Mouse (Mus musculus) kidney, postnatal 36 days (tissue): ENCODE measurements at regions not wholly inside any gene's neighbourhood (a gene's known extent, or its start where the extent isn't known, plus 50 kb on each side); places are given as distances from the start of the nearest gene placed in this dataset.
"Not testable (repeated sequence)": the region's sequence is repeated elsewhere in the genome, so short reads cannot be mapped to it uniquely, and the experiment has no call there.

Experiments
- DNase-seq, 2 experiments: peaks; one replicate each; pipeline ENCODE4 v3.0.0; 2021 to 2022; ENCODE audit warnings: mixed read lengths in 2 of 2

DNA sequence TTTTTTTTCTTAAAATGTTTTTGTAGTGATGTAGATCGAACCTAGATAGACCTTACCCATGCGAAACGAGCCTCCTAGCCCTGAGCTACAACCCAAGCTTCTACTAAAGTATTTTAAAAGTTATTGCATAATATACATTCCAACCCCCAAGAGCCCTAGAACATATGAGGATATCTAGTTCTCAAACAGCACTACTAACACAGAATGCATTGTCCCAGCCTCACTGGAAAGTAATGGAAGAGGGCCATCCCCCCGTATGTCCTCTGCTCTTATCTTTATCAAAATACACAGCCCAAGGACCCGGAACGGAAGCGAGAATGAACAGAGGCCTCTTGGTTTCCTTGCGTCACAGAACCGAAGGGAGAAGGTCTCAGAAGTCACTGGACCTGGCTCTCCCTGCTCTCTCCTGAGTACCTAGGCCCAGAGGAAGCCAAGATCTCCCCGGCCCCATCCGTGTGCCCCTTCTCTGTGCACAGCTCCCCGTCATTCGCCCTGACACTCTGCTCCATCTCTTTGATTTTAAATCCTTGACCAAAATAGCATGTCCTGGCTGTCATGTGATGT, 165.0 kb upstream of the Pkdcc start:
- no peak for DNase-seq

DNA sequence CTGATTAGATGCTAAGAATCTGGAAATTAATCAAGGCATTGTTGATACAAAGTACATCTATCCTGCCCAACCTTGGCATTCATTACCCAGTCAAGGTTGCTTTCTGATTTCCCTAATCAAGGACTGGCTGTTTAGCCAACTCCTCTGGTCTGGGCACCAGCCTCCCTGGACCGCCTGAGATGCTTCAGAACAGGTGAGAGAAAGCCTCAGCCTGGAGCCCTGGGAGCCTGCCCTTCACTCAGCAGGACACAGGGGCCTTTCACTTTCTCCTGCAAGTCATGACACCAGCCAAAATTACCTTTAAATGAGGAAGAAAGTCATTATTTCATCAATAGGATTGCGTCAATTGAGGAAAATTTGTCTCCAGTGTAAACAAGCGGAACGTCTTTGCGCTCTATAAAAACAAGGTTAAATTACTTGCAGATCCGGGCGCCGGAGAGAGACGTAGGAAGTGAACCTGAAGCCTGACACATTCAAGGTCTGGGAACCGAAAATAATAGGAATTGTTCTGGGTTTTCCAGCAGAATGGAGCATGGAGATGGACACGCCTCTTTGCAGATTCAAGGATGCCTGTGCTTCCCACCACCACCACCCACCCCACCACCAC, 164.4 kb upstream of the Pkdcc start:
- no peak for DNase-seq

DNA sequence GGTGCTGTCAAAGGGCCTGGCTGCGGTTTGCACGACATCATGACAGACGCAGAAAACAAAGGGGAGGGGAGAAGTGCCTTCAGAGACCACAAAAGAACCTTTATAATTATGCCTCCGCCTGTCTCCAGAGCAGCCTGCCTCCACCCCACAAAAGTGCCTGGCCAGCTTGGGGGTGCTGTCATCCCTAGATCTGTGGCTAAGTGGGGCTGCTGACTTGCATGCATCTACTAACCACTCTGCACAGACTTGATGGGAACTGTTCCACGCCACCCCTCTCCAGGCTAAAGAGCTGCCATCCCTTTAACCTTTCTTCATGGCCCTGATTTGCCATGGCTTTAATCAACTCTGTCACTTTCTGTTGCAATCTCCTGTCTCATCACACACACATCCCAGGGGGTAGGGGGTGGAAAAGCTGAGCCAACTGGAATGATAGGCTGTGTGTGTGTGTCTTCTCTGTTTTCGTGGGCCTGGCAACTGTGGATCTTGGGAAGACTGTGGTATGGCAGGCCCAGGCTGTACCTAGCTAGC, 162.4 kb upstream of the Pkdcc start:
- DNase-seq = no peak

DNA sequence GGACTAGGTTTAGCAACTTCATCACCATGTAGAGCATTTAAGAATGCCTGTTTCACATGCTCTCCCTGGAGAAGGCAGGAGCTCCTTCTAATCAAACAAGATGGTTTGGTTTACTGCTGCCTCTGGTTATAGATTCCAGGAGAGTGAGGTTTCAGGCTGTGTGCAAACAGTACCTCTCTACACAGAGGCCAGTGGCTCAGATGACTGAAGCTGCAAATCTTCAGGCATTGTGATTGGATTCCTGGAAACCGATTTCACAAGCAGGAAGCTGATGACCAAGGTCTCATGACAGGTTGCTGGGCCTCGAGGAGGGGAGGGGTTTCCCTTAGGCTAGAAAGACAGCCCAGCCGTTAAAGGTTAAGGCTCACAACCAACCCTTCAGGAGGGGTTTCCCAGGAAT, 157.3 kb upstream of the Pkdcc start:
- no peak for DNase-seq

DNA sequence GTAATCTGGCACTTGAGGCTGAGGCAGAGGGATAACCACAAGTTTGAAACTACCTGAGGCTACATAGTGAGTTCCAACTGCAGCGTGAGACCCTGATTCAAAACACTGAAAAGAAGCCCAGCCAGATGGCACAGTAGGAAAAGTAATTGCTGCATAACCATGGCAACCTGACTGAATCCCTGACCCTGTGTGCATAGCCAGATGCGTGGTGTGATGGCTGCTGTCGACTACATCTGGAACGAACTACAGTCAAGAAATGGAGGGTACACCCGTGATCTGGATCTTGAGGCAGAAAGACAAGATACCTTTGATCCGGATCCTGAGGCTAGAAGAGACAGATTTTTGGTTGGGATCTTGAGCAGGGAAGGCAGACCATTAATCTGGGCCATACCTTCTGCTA, 153.2 kb upstream of the Pkdcc start:
- DNase-seq = no peak

DNA sequence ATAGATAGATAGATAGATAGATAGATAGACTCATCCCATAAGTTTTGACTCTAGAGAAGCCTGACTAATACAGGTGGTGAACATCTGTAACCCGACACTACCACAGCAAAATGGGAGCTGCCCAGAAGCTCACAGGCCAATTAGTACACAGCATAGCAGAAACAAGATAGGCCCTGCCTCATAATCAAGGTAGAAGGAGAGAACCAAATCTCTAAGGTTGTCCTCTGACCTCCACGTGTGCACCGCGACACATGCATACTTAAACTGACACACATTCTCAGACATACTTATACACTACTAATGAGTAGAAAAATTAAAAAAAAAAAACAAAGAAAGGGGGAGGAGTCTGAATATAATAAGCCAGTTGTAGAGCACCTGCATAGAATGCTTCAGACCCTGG, 151.2 kb upstream of the Pkdcc start:
- no peak for DNase-seq

DNA sequence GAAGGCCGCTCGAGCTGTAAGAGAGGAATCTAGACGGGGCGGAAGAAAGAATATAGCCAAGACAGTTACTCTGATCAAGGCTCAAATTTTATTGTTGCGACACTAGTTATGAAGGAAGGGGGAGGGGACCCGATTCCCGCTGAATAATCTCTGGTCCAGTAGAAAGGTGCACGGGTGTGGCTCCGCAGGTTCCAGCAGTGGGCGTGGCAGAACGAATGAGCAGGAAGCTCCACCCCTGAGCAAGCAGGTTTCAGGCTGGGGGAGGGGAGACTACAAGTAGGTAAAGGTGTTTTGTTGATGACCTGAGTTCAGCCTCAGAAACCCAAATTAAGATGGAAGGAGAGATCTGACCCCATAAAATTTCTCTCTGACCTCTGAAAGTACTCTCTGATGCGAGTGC, 150.7 kb upstream of the Pkdcc start:
- not testable (repeated sequence) for DNase-seq

DNA sequence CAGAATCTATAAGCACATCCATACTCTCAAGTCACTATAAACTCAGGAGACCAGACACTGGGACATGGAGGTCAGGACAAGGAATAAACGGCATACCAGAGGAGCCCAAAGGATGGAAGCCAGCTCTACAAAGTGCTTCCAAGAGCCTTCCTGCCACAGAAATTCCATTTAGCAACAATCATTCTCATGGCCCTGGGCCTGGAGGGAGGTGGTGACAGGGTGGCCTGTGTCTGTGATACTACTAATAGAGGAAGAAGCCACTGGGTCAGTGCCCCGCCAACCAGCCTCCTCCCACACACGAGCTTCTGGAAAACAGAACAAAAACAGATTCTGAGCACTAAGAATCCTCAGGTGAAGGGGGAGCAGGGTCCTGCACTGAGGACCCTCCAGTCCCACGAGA, 145.8 kb upstream of the Pkdcc start:
- DNase-seq = peak; percentile 7

DNA sequence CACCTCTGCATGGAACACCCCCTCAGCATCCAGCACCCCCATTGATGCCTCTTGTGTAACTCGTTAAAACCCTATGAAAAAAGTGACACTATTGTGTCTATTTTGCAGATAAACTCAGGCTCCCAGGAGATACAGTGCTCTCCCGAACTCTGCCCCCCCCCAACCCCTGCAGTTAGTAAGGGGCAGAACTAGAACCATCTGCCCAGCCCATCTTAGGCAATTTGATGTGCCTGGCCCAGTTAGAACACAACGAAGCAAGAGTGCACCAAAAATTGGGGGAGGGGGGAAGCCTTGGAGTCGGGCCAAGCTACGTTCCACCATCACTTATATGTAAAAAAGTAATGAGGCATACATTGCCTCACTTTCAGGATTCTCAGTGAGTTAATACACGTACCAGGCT, 143.3 kb upstream of the Pkdcc start:
- no peak for DNase-seq

DNA sequence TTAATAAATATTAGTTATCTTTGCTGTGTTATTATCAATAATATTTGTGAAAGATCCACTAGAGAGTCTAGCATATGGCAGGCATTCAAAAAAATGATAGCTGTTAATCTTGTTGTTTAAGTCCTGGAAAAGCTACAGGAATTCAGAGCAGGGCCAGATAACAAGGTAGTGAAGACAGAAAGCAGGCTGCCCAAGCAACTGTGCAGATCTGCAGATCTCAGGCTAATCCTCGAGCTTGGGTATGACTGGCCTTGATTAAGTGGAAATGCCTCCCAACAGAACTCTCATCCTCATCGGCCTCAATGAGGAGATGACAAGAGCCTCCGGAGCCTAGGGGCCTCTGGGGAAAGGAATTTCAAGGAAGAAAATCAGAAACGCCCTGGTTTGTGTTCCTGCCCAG, 142.9 kb upstream of the Pkdcc start:
- DNase-seq = no peak

DNA sequence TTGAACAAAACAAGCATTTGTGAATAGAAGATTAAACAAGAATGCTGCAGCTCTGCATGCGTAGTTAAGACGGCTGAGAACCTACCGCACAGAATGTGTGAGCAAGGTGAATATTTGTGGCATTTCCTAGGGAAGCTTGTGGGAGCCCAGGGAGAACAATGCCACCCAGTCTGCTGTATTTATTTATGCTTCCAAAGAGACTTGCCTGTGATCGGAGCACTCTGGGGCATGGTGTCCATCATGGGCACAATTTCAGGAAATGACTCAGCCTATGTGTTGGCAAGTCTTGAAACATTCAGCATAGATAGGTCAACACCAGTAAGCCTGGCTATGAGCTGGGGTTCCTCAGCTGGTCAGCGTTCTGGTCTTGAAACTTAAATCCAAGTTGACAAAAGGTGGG, 140.2 kb upstream of the Pkdcc start:
- DNase-seq = no peak

DNA sequence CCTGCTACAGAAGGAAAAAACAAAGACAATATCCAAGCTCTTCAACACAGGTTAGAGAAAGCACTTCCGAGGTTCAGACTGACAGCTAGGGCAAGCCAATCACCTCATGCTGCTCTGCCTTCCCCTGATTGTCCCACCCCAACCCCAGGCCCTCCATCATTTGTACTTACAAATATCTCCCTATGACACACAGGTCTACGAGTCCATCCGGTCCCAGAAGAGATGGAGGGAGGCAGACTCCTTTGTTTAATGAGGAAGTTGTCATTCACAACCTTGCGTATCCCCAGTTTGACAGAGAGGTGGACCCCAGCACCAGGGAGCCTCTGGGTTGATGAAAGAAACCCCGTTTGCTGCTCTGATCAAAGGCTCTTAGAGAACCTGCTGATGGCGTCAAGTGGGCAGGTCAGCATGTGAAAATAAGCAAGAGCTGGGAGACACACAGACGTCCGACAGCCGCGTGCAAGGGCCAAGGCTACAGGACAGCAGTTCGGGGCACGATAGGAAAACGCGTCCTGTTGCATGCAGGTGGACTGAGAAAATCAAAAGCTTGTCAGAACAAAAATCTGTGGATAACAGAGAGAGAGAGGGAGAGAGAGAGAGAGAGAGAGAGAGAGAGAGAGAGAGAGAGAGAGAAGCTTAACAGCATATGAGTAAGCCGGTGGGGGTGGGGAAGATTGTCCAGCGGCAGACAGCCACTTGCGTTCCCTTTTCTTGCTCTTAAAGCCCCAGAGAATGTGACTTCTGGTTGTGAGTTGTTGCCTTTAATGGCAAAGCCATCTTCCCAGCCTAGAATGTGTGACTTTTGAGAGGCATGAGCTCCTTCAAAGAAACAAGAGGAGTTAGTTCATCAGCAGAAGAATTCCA, 137.1 kb upstream of the Pkdcc start:
- peak in 1 of 2 experiments; percentile 32 for DNase-seq

DNA sequence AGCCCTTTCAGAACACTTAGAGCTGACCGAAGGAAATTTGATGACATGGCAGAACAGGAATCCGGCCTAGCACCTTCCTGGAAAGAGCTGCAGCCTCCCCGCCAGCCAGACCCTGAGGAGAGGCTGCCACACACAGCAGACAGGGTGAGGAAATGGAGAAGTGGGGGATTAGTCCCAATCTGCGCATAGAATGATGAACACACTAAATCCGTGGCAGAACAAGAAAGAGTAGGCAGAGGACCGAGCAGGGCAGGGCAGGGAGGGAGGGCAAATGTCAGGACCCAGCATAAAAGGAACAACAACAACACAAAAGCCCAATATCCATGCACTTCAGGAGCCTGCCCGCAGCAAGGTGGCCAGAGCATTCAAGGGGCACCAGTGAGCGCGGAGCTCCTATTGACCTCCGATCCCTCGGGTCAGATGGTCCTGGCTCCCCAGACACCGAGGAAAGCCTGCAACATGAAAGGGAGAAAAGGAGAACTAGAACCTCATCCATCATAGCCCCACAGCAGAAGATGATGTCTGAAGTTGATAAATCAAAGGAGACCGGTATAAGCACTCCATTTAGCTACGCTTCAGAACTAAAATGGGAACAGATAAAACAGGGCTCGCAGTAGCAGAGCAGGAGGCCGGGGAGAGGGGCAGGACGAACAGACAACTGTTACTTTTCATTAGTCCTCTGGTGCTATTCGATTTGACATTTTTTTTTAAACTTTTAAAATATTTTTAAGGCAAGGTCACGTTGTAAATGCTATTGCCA, 136.3 kb upstream of the Pkdcc start:
- DNase-seq = peak; percentile 11 to 14

DNA sequence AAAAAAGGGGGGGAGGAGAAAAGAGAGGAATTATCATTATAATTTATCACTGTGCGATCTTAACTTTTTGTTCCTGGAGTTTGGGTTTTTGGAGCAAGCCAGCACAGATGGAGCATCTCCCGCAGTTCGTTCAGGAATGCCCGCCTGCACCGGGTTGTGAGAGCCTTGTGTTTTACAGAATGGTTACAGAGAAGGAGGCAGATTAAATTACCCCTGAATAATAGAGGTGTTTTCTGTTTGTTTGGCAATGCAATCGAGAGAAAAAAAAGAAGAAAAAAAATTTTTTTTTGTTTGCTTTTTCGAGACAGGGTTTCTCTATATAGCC, 135.8 kb upstream of the Pkdcc start:
- peak in 1 of 2 experiments; percentile 6 for DNase-seq

DNA sequence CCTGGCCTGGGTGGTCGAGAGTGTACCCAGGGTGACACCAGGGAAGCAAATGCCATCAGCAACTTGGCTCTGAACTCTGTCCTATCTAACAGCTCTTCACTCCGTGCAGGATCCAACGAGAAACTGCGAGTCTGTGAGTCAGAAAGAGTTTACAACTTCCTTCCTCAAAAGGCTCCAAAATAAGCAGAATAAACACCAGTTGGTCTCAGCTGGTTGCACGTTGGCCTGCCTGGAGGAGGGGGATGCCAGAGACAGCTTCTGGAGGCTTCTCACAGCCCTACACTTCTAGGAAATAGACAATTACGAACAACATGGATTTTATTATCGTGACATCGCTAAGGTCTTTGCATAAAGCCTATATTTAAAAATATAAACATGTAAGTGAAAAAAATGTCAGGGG, 133.4 kb upstream of the Pkdcc start:
- peak; percentile 12 to 14 for DNase-seq

DNA sequence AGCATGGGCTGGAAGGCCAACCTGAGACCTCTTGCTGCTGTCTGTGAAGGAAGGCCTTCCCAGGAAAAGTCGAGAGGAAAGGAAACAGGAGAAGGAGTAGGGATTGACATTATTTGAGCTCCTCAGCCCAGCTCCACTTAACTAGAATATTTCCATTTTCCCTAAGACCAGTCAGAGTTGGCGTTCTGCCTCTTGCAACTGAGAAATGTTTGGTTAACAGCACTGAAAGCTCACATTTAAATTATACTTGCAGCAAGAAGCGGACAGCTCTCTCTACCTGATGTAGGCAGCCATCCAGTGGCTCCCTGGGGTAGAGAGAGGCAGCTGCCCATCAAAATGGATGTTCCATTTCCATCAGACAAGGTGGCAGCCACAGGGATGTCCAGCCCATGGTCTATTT, 131.6 kb upstream of the Pkdcc start:
- DNase-seq = no peak

DNA sequence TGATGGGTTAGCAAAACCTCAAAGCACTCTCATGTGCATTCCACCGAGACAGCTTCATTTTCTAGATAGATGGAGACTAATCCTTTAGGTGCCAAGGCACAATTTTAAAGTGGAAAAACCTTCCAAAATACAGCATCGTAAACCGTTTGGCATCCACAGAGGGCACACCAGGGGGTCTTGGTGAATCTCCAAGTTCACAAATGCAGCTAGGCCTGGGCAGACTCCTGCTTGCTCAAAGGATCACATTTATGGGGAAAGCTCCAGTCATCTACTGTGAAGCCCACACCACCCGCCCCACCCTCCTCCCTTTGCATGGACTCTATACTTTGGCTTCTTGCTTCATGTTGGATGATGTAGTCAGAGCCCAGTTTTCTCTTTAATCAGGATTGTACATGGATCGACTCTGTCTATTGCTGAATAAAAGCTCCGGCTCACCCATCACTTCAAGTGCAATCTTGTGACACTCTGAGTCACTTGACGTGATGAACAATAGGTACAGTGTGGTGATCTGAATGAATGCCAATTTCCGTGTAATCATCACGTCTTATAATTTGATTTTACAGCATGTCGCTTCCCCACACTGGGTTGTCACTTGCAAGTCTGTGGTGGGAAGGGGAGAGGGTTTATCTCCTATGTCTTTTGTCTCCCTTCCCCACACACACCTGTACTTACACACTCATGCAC, 129.2 kb upstream of the Pkdcc start:
- no peak for DNase-seq

DNA sequence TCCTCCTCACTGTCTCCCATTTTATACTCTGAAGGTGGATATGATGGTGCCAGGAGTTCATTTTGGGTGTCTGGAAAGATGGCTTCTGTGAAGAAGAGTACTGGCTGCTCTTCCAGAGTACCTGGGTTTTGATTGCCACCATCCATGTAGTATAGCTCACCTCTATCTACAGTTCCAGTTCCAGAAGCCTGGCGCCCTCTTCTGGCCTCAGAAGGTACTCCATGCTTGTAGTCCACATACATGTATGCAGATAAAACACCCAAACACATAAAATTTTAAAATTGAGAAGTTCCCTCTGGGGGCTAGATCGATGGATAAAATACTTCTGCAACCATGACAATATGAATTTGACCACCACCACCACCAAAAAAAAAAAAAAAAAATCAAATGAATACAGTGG, 128.4 kb upstream of the Pkdcc start:
- DNase-seq = no peak

DNA sequence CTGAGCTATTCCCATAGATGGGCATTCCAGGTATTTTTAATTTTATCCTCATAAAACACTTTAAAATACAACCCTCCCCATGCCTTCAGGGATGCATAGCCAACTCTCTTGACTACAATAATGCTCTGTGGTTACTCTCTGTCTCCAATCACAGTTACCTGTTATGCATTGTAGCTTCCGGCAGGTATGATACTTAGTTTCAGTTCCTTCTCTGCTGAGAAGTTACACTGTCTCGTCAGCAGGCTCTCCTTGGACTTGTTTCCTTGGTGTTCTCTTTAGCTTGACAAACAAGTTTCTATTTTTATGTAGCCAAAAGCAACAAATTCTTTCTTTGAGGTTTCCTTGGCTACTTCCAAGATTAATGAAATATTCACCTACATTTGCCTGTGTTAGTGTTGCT, 126.6 kb upstream of the Pkdcc start:
- no peak for DNase-seq

DNA sequence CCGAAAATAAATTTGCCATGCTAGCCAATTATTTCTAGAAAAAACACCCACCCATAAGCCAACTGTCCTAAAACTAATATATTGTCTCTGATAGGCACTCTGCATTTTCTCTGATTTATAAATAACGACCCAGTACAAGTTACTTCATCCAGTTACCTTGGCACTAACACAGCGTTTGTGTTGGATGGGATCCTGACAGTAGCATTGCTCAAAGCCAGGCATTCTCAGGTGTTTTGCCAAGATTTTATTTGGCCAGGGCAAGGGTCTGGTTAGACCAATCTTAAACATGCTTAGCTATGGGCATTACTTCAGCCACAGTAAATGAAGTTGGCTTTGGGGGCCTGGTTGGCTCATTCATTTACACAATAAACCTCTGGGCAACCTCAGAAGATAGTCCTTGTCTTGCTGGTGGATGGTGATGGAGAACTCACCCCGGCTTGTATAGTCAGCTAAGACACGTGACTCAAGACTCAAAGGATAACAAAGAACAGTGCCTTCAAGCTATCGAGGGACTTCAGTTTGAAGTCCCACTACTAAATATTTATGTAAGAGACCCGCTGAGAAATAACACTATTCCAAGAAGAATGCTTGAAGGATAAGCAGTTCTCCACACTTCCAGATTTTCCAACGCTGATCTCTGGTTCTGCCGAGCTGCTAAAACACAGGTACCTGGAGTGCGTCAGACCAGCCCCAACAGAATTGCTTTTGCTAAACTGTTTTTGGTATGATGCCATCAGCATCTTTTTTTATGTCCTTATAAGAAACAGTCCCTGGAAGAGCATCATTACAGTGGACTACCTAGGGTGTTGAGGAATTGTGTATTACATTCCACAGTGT, 125.0 kb upstream of the Pkdcc start:
- no peak for DNase-seq

DNA sequence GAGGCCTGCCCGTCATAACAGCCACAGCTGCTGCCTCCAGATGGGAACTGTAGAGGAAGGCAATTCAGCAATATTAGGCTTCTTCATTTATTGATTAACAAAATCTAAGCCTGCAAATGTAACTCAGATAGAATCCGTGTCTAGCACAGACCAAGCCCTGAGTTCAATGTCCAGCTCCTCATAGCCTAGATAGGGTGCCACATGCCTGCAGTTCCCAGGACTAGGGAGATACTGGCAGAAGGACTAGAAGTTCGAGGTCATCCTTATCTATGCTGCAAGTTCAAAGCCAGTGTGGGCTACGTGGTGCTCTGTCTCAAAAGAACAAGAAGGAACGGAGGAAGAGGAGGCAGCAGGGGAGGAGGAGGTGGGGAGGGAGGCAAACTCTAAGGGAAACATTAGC, 121.2 kb upstream of the Pkdcc start:
- DNase-seq = no peak

DNA sequence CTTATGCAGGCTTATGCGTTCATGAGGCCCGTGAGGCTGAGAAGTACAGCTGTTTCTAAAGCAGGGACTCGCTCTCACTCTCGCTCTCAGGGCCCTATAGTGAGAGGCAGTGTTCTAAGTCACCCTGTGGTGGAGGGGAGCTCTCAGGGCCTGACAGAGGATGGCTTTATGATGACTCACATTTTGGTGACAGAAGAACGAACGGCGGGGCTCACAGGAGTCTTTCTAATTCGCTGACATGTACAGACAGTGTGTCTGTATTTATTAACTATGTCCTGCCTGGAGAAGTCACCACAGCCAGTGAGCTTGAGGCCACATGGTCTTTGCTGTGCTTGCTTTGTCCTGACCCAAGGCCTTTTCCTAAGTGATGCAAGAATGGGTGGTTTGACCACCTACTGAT, 118.6 kb upstream of the Pkdcc start:
- DNase-seq = no peak
